Mouse (Mus musculus): ENCODE data around the gene Flt1.

The Flt1 gene

GRCm38 (mm10) chr5:147601460-147602360 is 124.1 kb downstream of the Flt1 start:
- no peak for DNase-seq

- no peak for DNase-seq
Observed at GRCm38 (mm10) chr5:147597825-147598224, 128.0 kb downstream of the Flt1 start.

GRCm38 (mm10) chr5:147589814-147590213 is 136.0 kb downstream of the Flt1 start:
- DNase-seq: peak; percentile 16 to 23

GRCm38 (mm10) chr5:147585070-147585469 is 140.7 kb downstream of the Flt1 start:
- peak; percentile 26 to 56 for DNase-seq

GRCm38 (mm10) chr5:147584648-147585047 is 141.2 kb downstream of the Flt1 start:
- peak; percentile 45 to 63 for DNase-seq

- peak; percentile 68 to 75 for DNase-seq
Observed at GRCm38 (mm10) chr5:147583702-147584298, 142.0 kb downstream of the Flt1 start.

- peak in 1 of 2 experiments; percentile 15 for DNase-seq
Observed at GRCm38 (mm10) chr5:147580181-147580580, 145.6 kb downstream of the Flt1 start.

GRCm38 (mm10) chr5:147579691-147580090 is 146.1 kb downstream of the Flt1 start:
- no peak for DNase-seq

GRCm38 (mm10) chr5:147579148-147579547 is 146.7 kb downstream of the Flt1 start:
- DNase-seq: no peak

GRCm38 (mm10) chr5:147577003-147577402 is 148.8 kb downstream of the Flt1 start:
- no peak for DNase-seq

GRCm38 (mm10) chr5:147574517-147574916 is 151.3 kb downstream of the Flt1 start:
- DNase-seq: peak; percentile 50 to 54

- DNase-seq: no peak
Observed at GRCm38 (mm10) chr5:147573555-147573954, 152.3 kb downstream of the Flt1 start.

GRCm38 (mm10) chr5:147572695-147573094 is 153.1 kb downstream of the Flt1 start:
- no peak for DNase-seq

- no peak for DNase-seq
Observed at GRCm38 (mm10) chr5:147566335-147566734, 159.5 kb downstream of the Flt1 start.

GRCm38 (mm10) chr5:147565444-147565843 is 160.4 kb downstream of the Flt1 start:
- no peak for DNase-seq

GRCm38 (mm10) chr5:147564140-147564590 is 161.6 kb downstream of the Flt1 start:
- DNase-seq: no peak

- no peak for DNase-seq
Observed at GRCm38 (mm10) chr5:147563511-147564139, 162.2 kb downstream of the Flt1 start.

- peak in 1 of 2 experiments; percentile 46 for DNase-seq
Observed at GRCm38 (mm10) chr5:147557641-147558040, 168.2 kb downstream of the Flt1 start.

- peak; percentile 41 to 55 for DNase-seq
Observed at GRCm38 (mm10) chr5:147551879-147552627, 173.8 kb downstream of the Flt1 start.

- DNase-seq: no peak
Observed at GRCm38 (mm10) chr5:147549016-147549755, 176.6 kb downstream of the Flt1 start.

- peak; percentile 64 to 70 for DNase-seq
Observed at GRCm38 (mm10) chr5:147545731-147546241, 180.0 kb downstream of the Flt1 start.

- no peak for DNase-seq
Observed at GRCm38 (mm10) chr5:147542291-147542690, 183.5 kb downstream of the Flt1 start.
